Mouse (Mus musculus) Patski (cell line): ENCODE measurements around the gene Apol6. TPM values are rescaled to one million over a fixed set of nuclear protein-coding genes. Genes with fewer than 3 reads are reported as not detected.

ENCODE experiments used
- ATAC-seq: fragments of 100-300 bp; one replicate; pipeline ENCODE4 v1.8.0; 2021
- CTCF ChIA-PET: fragments of 350-600 bp; sonication (Branson Sonifier 250); formaldehyde crosslinking; loops from one replicate; lab custom pipeline; 2022; ENCODE audit warnings: inconsistent platforms; lab: Charles Lee
- POLR2A ChIA-PET: fragments of 350-600 bp; sonication (Branson Sonifier 250); formaldehyde crosslinking; loops from one replicate; lab custom pipeline; 2022; ENCODE audit warnings: antibody characterized with exemption, inconsistent platforms; lab: Charles Lee
- DNase-seq: peaks from one replicate; pipeline ENCODE4 v3.0.0-alpha.2; 2011; ENCODE audit warnings: low read depth, low spot score
- H3K27me3 ChIP-seq: fragments of 371-371 bp; one replicate; pipeline ENCODE4 v1.5.1; 2021
- CTCF ChIP-seq: fragments of 100-300 bp; IDR thresholded peaks from one replicate; pipeline ENCODE4 v1.5.1; 2021
- in situ Hi-C: fragments of 300-500 bp; cut with MboI; formaldehyde crosslinking; loops from 3 replicates; pipeline ENCODE4 v1.11.1; 2018; ENCODE audit warnings: low pct_unique_long_range_greater_than_20kb, mixed read lengths
- polyA plus RNA-seq: library from polyadenylated mRNA; unstranded; gene quantifications from one replicate; pipeline ENCODE4 v1.2.3, GENCODE M21; 2021

Gene Apol6
- polyA plus RNA-seq, 1 experiment from 2014 or later = 0.05 TPM

- POLR2A ChIA-PET = no interaction called here
- TF ChIP-seq CTCF = peak; percentile 94
- in situ Hi-C loops = no loop called here
- DNase-seq (peak; percentile 62), ATAC-seq (peak; percentile 85)
- CTCF ChIA-PET = interaction anchor here (0.8 kb wide), 1 partner anchor 25 kb away, joined by 3 read pairs; no protein-coding TSS in a partner anchor
- H3K27me3 ChIP-seq = no peaks in the 10 kb centered on the region
Measured at GRCm38 (mm10) chr15:77029331-77029991, 15.1 kb upstream of the Apol6 start.

DNA sequence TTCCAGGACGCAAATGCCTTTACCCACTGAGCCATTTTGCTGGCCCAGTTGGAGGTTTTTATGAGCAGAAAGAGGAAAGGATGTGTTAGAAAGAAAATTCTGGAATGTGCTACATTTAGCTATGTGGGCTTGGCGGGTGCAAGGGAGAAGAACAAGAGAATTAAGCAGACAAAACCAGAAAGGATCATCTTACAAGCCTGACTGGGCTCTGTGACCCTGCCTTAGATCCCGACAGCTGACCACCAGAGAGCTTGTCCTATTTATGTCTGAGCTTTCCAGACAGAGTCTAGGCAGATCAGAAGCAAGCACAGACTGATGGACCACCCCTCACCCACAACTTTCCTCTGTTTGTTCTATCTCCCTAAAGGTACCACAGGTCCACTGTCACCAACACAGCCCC lies 13.3 kb upstream of the Apol6 start:
- ATAC-seq = no peak
- peak; percentile 42 for DNase-seq
- no peak for TF ChIP-seq CTCF
- ChIA-PET POLR2A (no interaction called here), CTCF (no interaction called here)
- in situ Hi-C loops = no loop called here
- H3K27me3 ChIP-seq = no peaks in the 10 kb centered on the region

- no peaks in the 10 kb centered on the region for H3K27me3 ChIP-seq
- TF ChIP-seq CTCF = no peak
- ChIA-PET POLR2A (no interaction called here), CTCF (no interaction called here)
- ATAC-seq = no peak
- no peak for DNase-seq
- in situ Hi-C loops = no loop called here
Measured at GRCm38 (mm10) chr15:77034526-77034925, 10.0 kb upstream of the Apol6 start.

GRCm38 (mm10) chr15:77035643-77036042 lies 8.9 kb upstream of the Apol6 start:
- ATAC-seq (no peak), DNase-seq (no peak)
- CTCF ChIA-PET = no interaction called here
- in situ Hi-C loops = loop anchor here (5.0 kb wide), 1 partner anchor 117 kb away; no protein-coding TSS in a partner anchor
- POLR2A ChIA-PET = interaction anchor here (0.9 kb wide), 1 partner anchor 17 kb away, joined by 3 read pairs; no protein-coding TSS in a partner anchor
- H3K27me3 ChIP-seq = no peaks in the 10 kb centered on the region
- TF ChIP-seq CTCF = no peak

- ChIA-PET POLR2A (interaction anchor here (0.9 kb wide), 1 partner anchor 18 kb away, joined by 3 read pairs; no protein-coding TSS in a partner anchor), CTCF (interaction anchor here (0.8 kb wide), 1 partner anchor 322 kb away, joined by 3 read pairs; no protein-coding TSS in a partner anchor)
- H3K27me3 ChIP-seq = no peaks in the 10 kb centered on the region
- TF ChIP-seq CTCF = no peak
- in situ Hi-C loops = loop anchor here (5.0 kb wide), 1 partner anchor 116 kb away; no protein-coding TSS in a partner anchor
- ATAC-seq (peak; percentile 78), DNase-seq (peak; percentile 82)
Measured at GRCm38 (mm10) chr15:77036320-77036988, 8.1 kb upstream of the Apol6 start.

DNA sequence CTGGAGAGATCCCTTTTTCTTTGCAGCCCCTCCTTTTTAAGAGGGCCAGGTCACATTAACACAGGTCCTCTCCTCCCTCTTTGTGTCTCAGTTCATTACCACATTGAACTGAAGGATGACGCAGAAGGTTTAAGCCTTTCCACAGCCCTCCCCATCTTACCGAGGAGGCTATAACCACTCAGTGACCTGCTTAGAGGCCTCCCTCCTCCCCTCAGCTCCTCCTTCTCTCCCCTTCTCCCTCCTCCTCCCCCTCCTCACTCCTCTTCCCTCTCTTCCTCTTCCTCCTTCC lies 7.6 kb upstream of the Apol6 start:
- H3K27me3 ChIP-seq = no peaks in the 10 kb centered on the region
- ATAC-seq = peak; percentile 58
- ChIA-PET CTCF (interaction anchor here (0.8 kb wide), 1 partner anchor 322 kb away, joined by 3 read pairs; no protein-coding TSS in a partner anchor), POLR2A (no interaction called here)
- DNase-seq = no peak
- in situ Hi-C loops = loop anchor here (5.0 kb wide), 1 partner anchor 115 kb away; no protein-coding TSS in a partner anchor
- TF ChIP-seq CTCF = no peak

- H3K27me3 ChIP-seq = no peaks in the 10 kb centered on the region
- peak; percentile 69 for ATAC-seq
- TF ChIP-seq CTCF = no peak
- peak; percentile 89 for DNase-seq
- in situ Hi-C loops = loop anchor here (5.0 kb wide), 1 partner anchor 115 kb away; no protein-coding TSS in a partner anchor
- ChIA-PET POLR2A (interaction anchor here (0.9 kb wide), 1 partner anchor 14 kb away, joined by 3 read pairs; the partner anchor contains the start of gene Mb), CTCF (interaction anchor here (0.8 kb wide), 1 partner anchor 321 kb away, joined by 3 read pairs; no protein-coding TSS in a partner anchor)
Measured at GRCm38 (mm10) chr15:77037278-77038161, 7.0 kb upstream of the Apol6 start.

GRCm38 (mm10) chr15:77039211-77039700 lies 5.3 kb upstream of the Apol6 start:
- TF ChIP-seq CTCF = no peak
- in situ Hi-C loops = loop anchor here (5.0 kb wide), 1 partner anchor 113 kb away; no protein-coding TSS in a partner anchor
- H3K27me3 ChIP-seq = no peaks in the 10 kb centered on the region
- DNase-seq (no peak), ATAC-seq (no peak)
- CTCF ChIA-PET = no interaction called here
- POLR2A ChIA-PET = no interaction called here

- no peaks in the 10 kb centered on the region for H3K27me3 ChIP-seq
- ChIA-PET POLR2A (no interaction called here), CTCF (no interaction called here)
- TF ChIP-seq CTCF = no peak
- ATAC-seq = no peak
- in situ Hi-C loops = no loop called here
- DNase-seq = no peak
Measured at GRCm38 (mm10) chr15:77040784-77041183, 3.7 kb upstream of the Apol6 start.

- TF ChIP-seq CTCF = no peak
- in situ Hi-C loops = no loop called here
- ChIA-PET POLR2A (no interaction called here), CTCF (interaction anchor here (1.6 kb wide), 1 partner anchor 24 kb away, joined by 4 read pairs; no protein-coding TSS in a partner anchor)
- ATAC-seq (no peak), DNase-seq (no peak)
- H3K27me3 ChIP-seq = no peaks in the 10 kb centered on the region
Measured at GRCm38 (mm10) chr15:77045609-77046008, 1.1 kb downstream of the Apol6 start.
